Mouse (Mus musculus): ENCODE results near the gene H6pd. TPM values are rescaled to one million over a fixed set of nuclear protein-coding genes. Genes with fewer than 3 reads are reported as not detected.

H6pd gene
- total RNA-seq, 2 experiments from 2014 or later, result 41.6 to 104 TPM

DNA sequence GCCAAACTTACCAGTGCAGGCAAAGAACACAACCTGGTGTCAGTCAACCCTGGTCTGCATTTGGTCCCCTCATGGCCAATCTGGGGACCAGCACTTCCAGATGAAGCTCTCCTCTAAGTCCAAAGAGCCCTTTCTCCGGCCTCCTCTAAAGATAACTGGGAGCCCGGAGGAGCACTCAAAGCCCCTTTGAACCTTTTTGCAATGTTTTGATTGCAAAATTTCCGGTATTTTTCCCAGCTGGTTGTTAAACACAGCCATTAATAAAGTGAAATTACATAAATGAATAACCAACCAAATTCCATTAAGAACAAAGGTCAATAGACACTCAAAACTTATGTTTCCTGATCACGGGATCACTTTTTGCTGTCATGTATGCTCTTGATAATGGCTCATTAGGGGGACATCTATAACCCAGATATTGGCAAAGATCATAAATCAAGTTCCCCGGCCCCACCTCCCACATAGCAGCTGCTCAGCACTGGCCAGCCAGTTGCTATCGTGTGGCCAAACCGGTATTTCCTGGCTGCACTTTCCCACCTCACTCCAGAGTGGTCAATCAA lies 5.7 kb downstream of the H6pd start:
- DNase-seq, result peak; percentile 76
- intact Hi-C loops (cut with DNase I), result loop anchor here (10.0 kb wide), 1 partner anchor 232 kb away; the partner anchor contains the start of gene Eno1
- TF ChIP-seq CTCF (IDR thresholded peaks at IDR 0.05), result no peak
- Histone ChIP-seq H3K27ac (peak overlapping the region; percentile 97), H3K4me3 (peak overlapping the region; percentile 67)

GRCm38 (mm10) chr4:150002021-150002528 lies 6.7 kb downstream of the H6pd start:
- Histone ChIP-seq H3K4me3 (peak overlapping the region; percentile 67), H3K27ac (peak overlapping the region; percentile 97)
- DNase-seq, result peak; percentile 63
- intact Hi-C loops (cut with DNase I), result loop anchor here (10.0 kb wide), 1 partner anchor 233 kb away; the partner anchor contains the start of gene Eno1
- no peak for TF ChIP-seq CTCF (IDR thresholded peaks at IDR 0.05)

GRCm38 (mm10) chr4:150001221-150001860 lies 7.5 kb downstream of the H6pd start:
- TF ChIP-seq CTCF (IDR thresholded peaks at IDR 0.05), result no peak
- peak; percentile 46 for DNase-seq
- H3K27ac ChIP-seq, result peak overlapping the region; percentile 97
- H3K4me3 ChIP-seq, result peak overlapping the region; percentile 67
- intact Hi-C loops (cut with DNase I), result loop anchor here (10.0 kb wide), 1 partner anchor 233 kb away; the partner anchor contains the start of gene Eno1

DNA sequence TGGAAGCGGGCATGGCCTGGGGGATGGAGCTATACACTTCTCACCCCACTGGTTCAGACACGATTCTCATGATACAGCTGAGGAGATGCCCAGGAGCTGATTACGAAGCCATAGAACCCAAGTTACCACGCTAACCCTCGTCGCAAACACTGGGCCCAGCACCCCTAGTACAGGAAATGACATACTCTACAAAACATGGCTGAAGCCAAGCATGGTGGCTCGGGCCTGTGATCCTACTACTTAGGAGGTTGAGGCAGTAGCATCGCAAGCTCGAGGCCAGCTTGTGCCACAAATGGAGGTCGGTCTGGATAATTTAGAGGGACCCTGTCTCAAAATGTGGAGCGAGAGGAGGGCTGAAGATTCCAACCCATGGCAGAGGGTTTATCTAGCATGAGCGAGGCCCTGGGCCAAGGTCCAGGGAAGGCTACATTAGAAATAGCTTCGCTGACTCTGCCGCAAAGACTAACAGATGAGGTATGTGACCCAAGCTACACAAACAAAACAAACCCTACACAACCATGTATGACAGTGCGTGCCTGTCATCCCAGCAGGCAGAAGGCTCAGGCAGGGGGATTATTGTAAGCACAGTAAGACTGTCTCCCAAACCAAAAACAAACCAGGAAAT lies 8.8 kb downstream of the H6pd start:
- peak overlapping the region; percentile 97 for H3K27ac ChIP-seq
- intact Hi-C loops (cut with DNase I), result loop anchor here (10.0 kb wide), 1 partner anchor 235 kb away; the partner anchor contains the start of gene Eno1

GRCm38 (mm10) chr4:149999510-149999900 lies 9.3 kb downstream of the H6pd start:
- Histone ChIP-seq H3K4me3 (peak overlapping the region; percentile 67), H3K27ac (peak overlapping the region; percentile 97)
- intact Hi-C loops (cut with DNase I), result no loop called here
- peak; percentile 68 for DNase-seq
- TF ChIP-seq CTCF (IDR thresholded peaks at IDR 0.05), result no peak

More for the DNA sequence above, 8.8 kb downstream of the H6pd start:
- peak; percentile 73 for DNase-seq
- H3K4me3 ChIP-seq, result peak overlapping the region; percentile 67
- no peak for TF ChIP-seq CTCF (IDR thresholded peaks at IDR 0.05)

GRCm38 (mm10) chr4:149998786-149999509 lies 9.9 kb downstream of the H6pd start:
- H3K4me3 ChIP-seq, result peak overlapping the region; percentile 67
- intact Hi-C loops (cut with DNase I), result no loop called here
- DNase-seq, result peak; percentile 95
- H3K27ac ChIP-seq, result peak overlapping the region; percentile 97
- TF ChIP-seq CTCF (IDR thresholded peaks at IDR 0.05), result no peak

- peak overlapping the region; percentile 97 for H3K27ac ChIP-seq
- no peak for TF ChIP-seq CTCF (IDR thresholded peaks at IDR 0.05)
- peak overlapping the region; percentile 67 for H3K4me3 ChIP-seq
- intact Hi-C loops (cut with DNase I), result no loop called here
- DNase-seq, result peak; percentile 80
These were observed 10.8 kb downstream of the H6pd start for GRCm38 (mm10) chr4:149997999-149998398.

DNA sequence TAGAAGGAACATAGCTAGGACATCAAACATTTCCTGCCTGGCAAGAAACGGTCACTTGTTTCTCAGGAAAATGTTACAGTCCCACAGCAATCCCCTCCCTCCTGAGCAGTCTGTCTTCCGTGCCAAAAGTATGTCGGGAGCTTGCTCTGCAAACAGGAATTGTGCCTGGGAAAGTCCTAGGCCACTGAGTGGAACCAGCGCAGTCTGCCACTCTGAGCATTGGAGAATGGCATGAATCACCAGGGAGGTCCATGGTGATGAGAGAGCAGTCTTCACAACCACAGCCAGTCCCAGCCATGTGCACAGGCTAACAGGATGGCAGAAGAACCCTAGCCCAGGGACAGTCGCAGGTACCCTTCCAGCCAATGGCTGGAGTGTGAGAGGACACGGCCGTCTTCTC lies 12.4 kb downstream of the H6pd start:
- Histone ChIP-seq H3K4me3 (peak overlapping the region; percentile 67), H3K27ac (peak overlapping the region; percentile 97)
- intact Hi-C loops (cut with DNase I), result no loop called here
- TF ChIP-seq CTCF (IDR thresholded peaks at IDR 0.05), result no peak
- peak; percentile 40 for DNase-seq

DNA sequence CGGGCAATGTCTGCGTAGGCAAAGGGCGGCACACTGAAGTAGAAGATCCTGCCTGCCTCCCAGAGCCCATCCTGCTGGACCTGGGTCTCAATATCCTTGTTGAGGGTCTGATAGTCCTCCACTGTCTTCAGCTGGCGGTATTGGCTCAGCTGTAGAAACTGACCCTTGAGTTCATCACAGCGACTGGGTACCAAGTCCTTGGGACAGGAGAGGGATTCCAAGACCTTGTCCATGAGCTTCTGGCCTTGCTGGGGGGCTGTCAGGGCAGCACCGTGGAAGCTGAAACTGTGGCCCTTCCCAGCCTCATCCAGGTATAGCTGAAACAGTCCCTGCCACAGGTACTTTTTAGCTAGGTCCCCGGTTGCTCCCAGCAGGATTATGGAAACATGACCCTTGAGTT lies 12.9 kb downstream of the H6pd start:
- intact Hi-C loops (cut with DNase I), result no loop called here
- DNase-seq, result peak; percentile 42
- Histone ChIP-seq H3K4me3 (peak overlapping the region; percentile 67), H3K27ac (peak overlapping the region; percentile 97)
- no peak for TF ChIP-seq CTCF (IDR thresholded peaks at IDR 0.05)

DNA sequence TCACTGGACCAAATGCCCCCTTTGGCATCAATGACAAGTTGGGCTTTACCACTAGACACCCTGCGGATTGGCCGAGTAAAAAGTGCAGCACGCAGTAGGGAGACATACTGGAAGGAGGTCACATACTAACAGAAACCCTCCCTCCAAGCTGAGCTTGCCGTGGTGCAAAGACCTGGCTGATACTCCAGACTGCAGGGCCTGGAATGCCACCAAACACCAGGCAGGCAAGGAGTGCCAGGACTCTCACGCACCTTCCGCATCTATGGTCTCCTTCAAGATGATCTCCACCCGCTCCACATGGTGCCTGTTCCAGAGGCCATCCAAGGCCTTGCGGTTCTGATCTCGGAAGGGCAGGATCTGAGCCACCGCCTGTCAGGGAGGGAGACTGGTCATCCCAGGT lies 14.6 kb downstream of the H6pd start:
- DNase-seq, result peak; percentile 49
- intact Hi-C loops (cut with DNase I), result no loop called here
- peak overlapping the region; percentile 97 for H3K27ac ChIP-seq

DNA sequence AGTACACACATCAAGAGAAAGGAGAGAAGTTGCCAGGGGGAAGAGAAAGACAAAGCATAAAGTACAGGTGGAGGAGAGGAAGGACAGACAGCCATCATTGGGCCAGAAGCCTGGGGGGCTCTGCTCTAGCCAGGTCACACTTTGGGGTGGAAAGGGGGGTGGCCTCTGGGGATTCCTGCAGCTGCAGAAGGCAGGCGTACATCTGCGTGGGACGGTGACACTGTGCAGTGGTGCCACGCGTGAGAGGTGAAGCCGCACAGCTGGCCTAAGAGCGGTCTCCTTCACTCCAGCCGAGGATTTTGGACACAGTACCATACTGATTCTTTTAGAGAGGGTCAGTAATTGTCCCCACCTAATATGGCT lies 16.2 kb downstream of the H6pd start:
- no peak for TF ChIP-seq CTCF (IDR thresholded peaks at IDR 0.05)
- peak overlapping the region; percentile 97 for H3K27ac ChIP-seq
- H3K4me3 ChIP-seq, result 0 out of 2 replicates have a peak overlapping the region, but pooled peaks have one; percentile 2
- DNase-seq, result no peak
- intact Hi-C loops (cut with DNase I), result no loop called here

More for the DNA sequence above, 14.6 kb downstream of the H6pd start:
- no peak for TF ChIP-seq CTCF (IDR thresholded peaks at IDR 0.05)
- peak overlapping the region; percentile 26 for H3K4me3 ChIP-seq
